Mouse (Mus musculus): ENCODE measurements around the gene Nsa2. TPM values are rescaled to one million over a fixed set of nuclear protein-coding genes. Genes with fewer than 3 reads are reported as not detected.
"Not testable (repeated sequence)": the region's sequence is repeated elsewhere in the genome, so short reads cannot be mapped to it uniquely, and the experiment has no call there.

Gene Nsa2
- 100 to 1,000 TPM; 101 to 105 TPM for total RNA-seq (2021)
- long read RNA-seq, experiment 1, transcript Nsa2-201 (6 exons, 2,700 nt): major isoform, 21 of 25 reads
- long read RNA-seq, experiment 1, partial matches to known transcripts: 3 of 25 reads
- long read RNA-seq, experiment 1, other reads (novel, unspliced or antisense): 1 of 25 reads
- long read RNA-seq, experiment 2, transcript Nsa2-201 (6 exons, 2,700 nt): major isoform, 15 of 21 reads
- long read RNA-seq, experiment 2, partial matches to known transcripts: 5 of 21 reads
- long read RNA-seq, experiment 2, other reads (novel, unspliced or antisense): 1 of 21 reads

DNA sequence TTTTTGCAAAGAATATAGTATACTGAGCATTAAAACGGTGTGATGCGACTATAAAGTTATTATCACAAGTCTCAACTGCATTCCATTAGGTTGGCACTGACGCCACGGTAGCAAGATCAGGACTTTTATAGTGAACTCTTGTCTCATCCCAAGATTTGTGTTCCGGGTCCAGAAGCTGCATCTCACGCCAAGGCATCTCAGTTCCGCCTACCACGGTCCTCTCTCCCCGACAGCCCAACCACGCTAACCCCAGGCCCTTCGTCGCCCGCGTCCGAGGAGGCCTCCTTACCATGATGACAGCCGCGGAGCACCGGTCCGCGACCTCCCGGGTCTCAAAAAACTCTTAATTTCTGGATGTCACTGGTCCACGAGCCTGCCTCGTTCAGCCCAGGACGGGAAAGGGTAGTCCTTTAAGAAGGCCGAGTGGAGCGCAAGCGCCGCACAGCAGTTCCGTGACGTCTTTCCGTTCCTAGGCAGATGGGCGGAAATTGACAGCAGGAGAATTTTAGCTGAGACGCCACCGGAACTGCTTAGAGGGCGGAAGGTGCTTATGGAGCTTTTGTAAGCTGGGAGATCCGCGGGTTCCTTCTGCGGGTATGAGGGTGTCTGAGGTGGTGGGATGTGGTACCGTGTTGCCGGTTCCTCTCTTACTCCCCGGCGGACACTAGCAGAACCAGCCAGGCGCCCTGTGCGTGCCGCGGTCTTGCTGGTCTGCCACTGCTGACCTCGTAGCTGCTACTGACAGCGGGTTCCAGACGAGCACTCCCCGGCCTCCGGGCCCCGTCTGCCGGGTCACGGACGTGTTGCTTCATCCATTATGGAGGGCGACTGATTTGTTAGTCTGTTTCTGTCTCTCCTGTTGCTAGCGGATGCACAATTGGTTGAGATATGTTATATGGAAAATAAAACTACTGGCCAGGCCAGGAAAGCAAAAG is at the start of gene Nsa2, which contains the start of gene Gfm2:
Nsa2 (minus strand) TSS at position 472 of the 935 bp plus-strand sequence.
Gfm2 (plus strand) TSS at position 472 of the 935 bp plus-strand sequence.
- peak; percentile 57 to 84 for DNase-seq (ENCODE audit: low spot score in 2 of 2)

DNA sequence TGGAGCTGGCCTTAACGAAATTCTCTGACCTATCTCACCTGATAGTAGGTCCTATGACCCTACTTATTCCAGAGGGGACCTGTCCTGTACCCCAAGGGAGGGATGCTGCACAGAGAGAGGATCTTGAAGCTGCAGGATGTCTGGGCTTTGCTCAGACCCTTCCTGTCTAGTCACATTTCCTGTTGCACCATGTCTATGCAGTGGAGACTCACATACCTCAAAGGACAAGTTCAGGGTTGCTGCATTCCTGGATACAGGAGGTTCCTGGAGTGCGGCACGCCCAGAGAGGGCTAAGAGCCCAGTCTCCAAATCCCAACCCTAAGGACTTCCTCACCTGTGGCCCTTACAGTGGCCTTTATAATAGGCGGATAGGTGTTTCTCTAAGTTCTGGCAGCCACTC is 48.6 kb upstream of the Nsa2 start:
- DNase-seq (ENCODE audit: low spot score in 2 of 2): no peak

DNA sequence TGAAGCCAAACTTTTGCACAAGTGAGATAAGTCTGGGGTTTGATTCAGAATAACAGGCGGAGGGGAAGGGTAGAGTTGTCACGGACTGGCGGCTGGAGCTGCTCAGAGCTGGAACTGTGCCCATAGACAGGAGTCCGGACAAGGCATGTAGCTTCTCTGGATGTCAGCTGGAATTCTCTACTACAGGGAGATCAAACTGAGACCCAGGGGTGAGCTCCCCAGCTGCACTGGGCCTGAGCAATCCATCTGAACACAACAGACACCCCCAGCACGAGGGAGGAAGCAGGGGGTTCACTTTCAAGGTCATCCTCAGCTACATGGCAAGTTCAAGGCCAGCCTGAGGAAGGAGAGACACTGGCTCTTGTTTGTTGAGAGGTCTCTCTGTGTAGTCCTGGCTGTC is 46.9 kb upstream of the Nsa2 start:
- DNase-seq (ENCODE audit: low spot score in 2 of 2): no peak

DNA sequence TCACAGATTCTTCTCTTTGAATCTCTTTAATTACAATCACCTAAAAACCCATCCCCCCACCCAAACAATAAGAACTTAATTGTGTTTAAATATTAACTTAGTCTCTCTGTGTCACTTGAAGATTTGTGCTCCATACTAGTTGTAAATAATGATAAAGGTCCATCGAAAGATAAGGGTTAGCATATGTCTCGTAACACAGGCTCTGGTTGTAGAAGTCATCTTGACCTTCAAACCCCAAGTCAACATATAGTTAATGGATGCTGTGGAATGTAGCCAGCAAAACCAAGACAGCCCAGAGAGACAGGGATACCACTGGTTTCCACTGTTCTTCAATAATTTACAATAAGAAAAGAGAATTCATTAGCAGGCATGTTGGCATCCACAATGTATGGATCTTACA is 46.4 kb upstream of the Nsa2 start:
- no peak for DNase-seq (ENCODE audit: low spot score in 2 of 2)

DNA sequence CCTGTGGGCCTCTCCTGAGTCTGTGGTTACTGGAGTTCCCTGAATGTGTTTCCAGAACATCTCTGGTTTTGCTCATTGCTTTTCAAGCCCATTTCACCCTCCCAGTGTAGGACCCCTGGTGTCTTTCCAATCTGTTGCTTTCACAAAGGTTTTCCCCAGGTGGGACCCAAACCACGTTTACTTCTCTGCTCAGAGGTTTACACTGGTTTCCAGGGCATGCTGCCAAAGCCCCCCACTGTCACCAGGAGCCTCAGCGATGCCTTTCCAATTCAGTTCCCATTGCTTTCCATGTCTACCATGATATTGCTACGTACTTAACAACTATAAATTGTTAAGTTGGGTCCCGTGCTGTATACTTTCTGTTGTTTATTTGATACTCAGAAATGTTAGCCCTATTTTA is 45.1 kb upstream of the Nsa2 start:
- DNase-seq (ENCODE audit: low spot score in 2 of 2): no peak

DNA sequence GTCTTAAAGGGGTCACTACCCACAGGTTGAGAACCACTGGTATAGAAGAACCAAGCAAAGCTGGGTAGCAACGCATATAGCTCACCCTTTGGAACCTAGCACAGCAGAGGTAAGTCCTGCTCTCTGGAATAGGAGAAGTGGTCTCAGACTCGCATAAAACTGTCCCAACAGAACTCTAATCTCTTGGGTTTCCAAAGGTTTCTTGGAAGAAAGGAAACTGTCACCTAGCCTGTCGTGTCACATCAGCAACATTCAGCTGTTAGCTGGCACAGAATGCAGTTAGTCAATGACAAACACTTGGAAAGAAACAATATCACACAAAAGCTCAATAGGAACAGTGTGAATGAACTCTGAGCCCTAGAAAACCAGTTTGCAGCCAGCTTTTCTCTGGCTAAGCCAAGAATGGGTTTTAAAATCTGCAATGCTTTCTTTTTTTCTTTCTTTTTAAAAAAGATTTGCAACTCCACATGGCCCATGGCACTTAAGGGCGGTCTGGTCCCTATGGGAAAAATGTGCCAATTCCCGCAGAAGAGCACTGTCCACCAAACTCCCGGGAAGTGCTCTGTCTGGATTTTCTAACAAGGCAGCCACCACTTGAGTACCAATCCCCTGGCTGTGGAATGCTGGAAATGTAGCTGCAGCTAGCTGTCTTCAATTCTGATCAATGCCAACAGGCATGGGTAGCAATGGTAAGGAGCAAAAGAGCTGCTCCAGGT is 42.5 kb upstream of the Nsa2 start:
- DNase-seq (ENCODE audit: low spot score in 2 of 2): no peak

DNA sequence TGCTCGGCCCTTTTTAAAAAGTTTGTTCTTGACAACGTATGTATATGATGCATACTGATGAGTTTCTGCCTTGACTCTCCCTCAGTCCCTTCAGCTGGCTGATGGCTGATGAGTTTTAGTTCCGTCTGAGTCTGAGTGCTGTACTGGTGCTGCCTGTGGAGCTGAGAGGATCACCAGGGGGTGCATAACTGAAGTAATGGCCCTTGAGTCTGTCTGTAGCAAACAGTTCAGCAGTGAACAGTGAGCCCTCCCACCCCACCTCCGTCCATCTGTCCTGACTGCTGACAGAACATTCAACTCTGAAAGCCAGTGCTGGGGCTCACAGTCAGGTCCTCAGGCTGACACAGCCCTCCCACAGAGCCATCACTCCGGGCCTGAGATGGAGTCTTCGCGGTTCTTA is 41.2 kb upstream of the Nsa2 start:
- DNase-seq (ENCODE audit: low spot score in 2 of 2): no peak

DNA sequence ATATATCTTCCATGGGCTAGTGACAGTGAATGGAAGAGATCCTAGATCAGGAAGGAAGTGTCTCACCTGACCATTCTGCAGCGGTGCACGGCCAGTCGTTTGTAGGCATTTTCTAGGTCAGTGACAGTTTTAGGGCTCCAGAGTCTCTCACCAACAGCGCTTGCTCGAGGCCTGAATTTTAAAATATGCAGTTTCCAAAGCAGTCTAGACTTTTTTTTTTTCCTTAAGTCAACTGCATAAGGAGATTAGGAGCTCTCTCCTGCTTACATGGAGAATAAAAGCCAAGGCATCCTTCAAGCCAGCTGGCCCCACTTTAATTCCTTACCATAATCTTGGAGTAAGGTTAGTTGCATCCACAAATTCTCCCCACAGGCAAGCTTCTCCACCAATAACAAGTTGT is 39.0 kb upstream of the Nsa2 start:
- DNase-seq (ENCODE audit: low spot score in 2 of 2): no peak

DNA sequence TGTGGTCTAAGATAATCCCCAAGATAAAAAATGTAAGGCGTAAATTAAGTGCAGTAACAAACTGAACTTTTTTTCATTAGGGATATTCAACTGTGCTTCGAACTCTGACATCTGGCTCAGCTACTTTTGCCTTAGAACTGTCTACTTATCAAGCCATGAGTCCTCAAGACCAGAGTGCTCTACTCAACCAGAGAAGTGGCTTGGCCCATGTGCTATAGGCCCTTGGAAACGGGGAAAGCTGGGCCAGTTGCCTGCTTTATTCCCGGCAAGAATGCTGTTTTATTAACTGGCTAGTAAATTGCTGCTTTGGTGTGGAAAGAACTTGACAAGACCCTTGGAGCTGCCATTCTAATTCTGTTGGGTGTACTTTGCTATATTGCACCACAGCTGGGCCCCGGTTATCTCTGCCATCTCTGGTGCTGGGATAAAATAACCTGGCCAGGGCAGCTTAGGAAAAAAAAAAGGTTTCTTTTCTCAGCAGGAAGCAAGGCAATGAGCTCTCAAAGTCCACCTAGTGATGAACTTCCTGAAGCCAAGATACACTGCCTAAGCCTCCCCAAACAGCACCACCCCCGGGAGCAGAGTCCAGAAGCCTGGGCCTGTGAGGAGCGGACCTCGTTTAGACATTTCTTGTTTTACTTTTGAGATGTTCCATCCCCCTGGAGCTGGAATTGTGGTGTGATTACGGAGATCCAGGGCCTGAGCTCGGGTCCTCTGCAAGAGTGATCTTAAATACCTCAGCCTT is 38.0 kb upstream of the Nsa2 start:
- DNase-seq (ENCODE audit: low spot score in 2 of 2): no peak

DNA sequence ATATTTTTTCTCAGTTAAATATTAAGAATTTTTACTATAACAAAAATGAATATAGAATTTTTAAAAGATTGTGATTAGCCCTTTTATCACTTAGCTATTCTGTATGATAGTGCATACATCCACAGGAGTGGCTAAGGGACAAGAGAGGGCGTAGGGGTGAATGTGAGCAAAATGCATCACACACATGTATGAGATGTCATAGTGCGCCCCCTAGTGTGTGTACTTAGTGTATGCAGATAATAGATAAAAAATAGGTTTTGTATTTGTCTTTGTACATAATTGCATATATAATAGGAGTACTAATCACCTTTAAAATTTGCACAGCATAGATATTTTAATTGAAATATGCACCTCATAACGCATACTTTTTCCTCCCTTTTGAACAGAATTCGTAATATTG is 8.1 kb upstream of the Nsa2 start:
- DNase-seq (ENCODE audit: low spot score in 2 of 2): peak in 1 of 2 experiments; percentile 27

DNA sequence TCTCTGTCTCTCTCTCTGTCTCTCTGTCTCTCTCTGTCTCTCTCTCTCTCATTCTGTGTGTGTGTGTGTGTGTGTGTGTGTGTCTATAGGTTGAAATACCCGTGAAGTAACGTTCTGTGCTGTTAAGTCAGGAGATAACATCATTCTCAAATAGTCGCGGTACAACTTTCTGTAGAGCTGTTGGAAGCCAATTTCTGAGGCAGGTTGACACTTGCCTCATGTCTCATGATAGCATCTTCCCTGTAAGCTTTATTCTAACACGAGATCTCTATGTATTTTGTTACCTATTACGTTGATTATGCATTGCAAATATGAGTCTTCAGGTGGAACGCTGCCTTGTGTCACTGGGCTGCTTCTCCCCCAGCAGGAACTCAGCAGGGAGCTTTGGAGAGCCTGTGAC is 4.6 kb upstream of the Nsa2 start:
- DNase-seq (ENCODE audit: low spot score in 2 of 2): no peak

DNA sequence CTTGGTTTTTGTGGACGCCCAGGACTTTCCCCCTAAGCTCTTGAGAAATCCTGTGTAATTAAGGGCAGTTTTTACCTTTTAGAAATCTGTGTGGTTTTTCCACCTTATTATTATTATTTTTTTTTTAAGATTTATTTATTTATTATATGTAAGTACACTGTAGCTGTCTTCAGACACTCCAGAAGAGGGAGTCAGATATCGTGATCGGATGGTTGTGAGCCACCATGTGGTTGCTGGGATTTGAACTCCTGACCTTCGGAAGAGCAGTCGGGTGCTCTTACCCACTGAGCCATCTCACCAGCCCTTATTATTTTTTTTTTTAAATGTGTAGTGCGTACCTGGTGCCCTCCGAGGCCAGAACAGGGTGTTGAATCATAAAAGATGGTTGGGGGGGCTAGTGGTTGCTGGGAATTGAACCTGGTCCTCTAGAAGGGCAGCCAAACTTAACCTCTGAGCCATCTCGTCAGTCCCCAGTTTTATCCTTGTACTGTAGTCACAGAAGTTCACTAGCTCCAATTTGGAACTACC is 731 bp upstream of the Nsa2 start:
- DNase-seq (ENCODE audit: low spot score in 2 of 2): not testable (repeated sequence)

DNA sequence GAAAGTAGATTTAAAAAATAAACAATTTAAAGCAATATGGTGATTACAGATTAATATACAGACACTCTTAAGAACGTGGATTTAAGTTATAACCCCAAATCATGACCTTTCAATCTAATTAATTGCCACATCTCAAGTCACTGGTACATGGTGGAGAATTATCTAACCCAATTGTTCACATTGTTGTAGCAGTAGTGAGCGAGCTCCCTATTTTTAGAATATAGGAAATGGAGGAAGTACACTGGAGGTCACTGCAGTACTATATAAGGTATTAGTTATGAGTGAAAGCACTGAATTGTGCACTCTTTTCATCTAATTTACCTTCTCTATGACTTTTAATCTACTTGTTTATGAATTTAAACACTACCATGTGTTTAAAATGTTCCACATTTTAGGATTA is 7.3 kb downstream of the Nsa2 start:
- DNase-seq (ENCODE audit: low spot score in 2 of 2): not testable (repeated sequence)

DNA sequence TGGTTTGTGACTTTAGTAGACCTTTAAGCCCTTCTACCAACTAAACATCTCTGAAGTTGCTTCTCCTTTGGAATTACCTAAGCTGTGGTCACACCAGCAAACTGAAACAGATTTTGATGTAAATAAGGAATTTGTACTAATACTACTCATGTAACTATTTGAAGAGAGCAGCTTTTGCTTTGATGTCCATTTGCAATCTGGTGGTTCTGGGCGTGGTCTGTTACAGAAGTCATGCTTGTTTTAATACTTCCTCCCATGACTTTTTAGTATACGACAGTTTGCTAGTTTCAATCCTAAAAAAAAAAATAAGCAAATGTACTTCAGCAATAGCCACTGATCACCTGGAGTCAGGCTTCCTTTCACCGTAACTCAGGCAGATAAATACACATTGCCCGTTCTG is 8.1 kb downstream of the Nsa2 start:
- DNase-seq (ENCODE audit: low spot score in 2 of 2): not testable (repeated sequence)

DNA sequence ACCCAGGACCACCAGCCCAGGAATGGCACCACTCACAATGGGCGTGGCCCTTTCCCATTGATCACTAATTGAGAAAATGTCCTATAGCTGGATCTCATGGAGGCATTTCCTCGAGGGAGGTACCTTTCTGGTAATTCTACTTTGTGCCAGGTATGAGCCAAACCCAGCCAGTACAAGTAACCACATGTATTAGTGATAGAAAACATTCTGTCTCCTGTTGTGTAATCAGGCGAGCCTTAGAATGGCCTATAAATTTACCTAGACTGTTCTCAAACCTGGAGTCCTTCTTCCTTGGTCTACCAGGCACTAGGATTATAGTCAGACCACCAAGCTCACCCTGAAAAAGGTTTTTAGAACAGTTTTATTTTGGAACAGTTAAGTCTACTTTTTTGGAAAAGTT is 16.4 kb downstream of the Nsa2 start:
- no peak for DNase-seq (ENCODE audit: low spot score in 2 of 2)

DNA sequence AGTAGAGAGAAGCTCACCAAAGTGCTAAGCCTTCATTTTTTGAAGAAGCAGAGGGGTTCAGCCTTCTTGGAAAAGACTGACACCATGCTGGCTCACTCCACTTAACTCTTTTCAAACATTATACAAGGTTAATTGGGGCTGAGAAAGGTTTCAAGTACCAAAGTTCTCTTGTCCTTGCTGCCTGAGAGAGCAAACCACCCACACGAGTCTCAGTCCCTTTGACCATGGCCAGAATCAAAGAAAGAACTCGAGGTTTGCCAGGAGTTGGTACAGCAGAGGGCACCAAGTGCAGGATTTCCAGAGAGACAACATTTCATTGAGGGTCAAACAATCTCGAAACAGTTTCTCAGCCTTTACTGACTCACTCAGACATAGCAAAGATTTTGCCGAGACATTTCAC is 28.7 kb downstream of the Nsa2 start:
- DNase-seq (ENCODE audit: low spot score in 2 of 2): no peak

DNA sequence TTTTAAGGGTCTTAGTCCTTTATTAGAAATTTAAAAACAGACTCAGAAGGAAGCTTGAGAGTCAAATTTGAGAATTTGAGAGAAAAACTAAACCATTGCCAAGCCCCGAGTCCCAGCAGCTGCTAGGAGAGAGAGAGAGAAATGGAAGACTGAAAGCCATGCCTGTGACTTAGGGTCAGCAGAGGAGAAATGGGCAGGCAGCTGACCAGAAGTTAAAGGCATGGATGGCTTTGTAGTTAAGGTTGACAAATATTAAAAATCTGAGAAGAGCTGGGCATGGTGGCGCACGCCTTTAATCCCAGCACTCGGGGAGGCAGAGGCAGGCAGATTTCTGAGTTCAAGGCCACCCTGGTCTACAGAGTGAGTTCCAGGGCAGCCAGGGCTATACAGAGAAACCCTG is 30.0 kb downstream of the Nsa2 start:
- not testable (repeated sequence) for DNase-seq (ENCODE audit: low spot score in 2 of 2)

DNA sequence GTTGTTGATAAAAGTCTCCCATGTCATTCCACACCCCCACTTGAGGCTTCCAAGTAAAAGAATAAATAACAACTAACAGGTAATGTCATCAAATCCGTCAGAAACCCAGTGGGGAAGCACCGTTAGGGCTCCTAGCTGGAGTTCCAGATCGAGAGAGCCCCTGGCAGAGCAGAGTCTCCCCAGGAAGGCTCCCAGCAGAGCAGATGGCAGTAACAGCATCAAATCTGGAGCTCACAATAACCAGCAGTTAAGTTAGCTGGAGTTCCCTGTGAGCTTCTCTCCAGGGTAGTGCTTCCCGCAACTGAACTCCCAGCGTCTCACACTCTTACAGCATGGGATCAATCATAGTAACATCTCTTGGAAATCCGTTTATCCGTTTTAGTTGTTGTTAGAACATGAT is 32.7 kb downstream of the Nsa2 start:
- DNase-seq (ENCODE audit: low spot score in 2 of 2): no peak

DNA sequence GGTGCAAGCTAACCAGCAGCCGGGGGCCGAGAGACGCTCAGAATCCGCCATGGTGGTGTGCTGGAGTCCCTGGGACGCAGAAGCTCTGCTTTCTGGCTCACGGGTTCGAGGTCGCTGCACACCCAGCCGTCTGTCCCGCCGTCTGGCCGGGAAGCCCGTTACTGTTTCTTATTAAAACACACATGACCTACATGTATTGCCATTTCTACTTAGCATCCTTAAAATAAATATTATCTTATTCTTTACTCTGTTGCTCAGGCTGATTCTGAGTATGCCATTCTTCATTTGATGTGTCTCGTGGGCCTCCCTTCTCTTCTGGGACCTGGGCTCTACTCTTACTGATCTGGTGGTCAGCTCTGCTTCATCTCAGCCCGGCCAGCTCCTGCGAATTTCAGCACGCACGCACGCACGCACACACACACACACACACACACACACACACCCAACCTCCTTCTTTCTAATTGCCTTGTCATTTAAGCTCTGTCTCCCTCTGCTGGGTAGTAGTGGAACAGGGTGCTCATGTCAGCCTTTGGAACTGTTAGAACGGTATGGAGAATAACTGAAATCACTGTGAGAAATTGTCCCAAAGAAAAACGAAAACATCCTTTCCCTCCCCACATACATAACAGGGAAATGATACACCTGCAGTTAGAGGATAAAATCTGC is 38.4 kb downstream of the Nsa2 start, which contains the start of gene Gm6169:
Gm6169 (minus strand) TSS at position 51 of the 666 bp plus-strand sequence.
- DNase-seq (ENCODE audit: low spot score in 2 of 2): peak in 1 of 2 experiments; percentile 29

DNA sequence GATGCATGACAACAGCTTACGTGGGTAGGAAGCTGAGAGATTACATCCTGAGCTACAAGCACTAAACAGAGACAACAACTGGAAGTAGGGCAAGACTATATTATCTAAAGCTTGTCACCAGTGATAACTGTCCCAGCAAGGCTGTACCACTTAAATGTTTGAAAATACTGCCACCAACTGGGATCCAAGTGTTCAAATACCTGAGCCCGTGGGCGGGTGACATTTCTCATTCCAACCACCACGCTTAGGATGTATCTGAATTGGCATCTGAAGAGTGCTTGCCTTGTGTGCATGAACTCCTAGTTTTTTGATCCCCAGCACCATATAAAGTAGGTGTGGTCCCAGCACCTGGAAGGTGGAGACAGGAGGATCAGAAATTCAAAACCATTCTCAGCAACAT is 42.0 kb downstream of the Nsa2 start:
- DNase-seq (ENCODE audit: low spot score in 2 of 2): no peak

Data from gastrocnemius, postnatal 4 days (tissue).